Comparison of ENCODE assay signal across 8 mouse cellular contexts in the genomic region with DNA sequence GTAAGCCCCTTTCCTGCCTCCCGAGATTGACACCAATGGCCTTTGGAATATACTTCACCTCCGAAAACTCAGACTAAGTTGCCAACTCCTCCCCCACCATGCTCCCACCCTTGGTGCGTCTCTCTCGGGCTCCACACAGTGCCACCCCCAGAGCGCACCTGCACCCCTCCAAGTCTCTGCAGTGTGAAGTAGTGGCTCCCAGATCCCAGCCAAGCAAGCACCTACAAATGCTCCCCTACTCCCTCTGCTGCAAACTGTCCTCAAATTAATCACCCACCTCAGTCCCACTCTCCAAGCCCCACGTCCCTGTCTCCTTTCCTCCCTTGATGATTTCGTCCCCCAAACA. TPM values are rescaled to one million over a fixed set of nuclear protein-coding genes. Genes with fewer than 3 reads are reported as not detected.
DNase-seq lines count a peak whose midpoint lies in the region; ATAC-seq and TF ChIP-seq lines count a peak whose summit lies in the region.

No protein-coding gene starts in this region.

- peaks cover 9% of the 10 kb centered on the region; the same call in 1 of the 2 replicates for H3K4me1 ChIP-seq in lung, embryonic 15.5 days
- H3K4me1 ChIP-seq in forebrain, embryonic 12.5 days = peaks cover 12% of the 10 kb centered on the region
- H3K4me1 ChIP-seq in limb, embryonic 14.5 days (ENCODE audit: control insufficient read depth, insufficient read depth, low read length) = peaks cover 7% of the 10 kb centered on the region; the same call in 1 of the 2 replicates
- H3K4me1 ChIP-seq in neural tube, embryonic 15.5 days = peaks cover 9% of the 10 kb centered on the region

- H3K36me3 ChIP-seq in lung, embryonic 15.5 days = no peaks in the 10 kb centered on the region
- H3K36me3 ChIP-seq in forebrain, embryonic 12.5 days (replicated peaks) = no peaks in the 10 kb centered on the region
- no peaks in the 10 kb centered on the region for H3K36me3 ChIP-seq in limb, embryonic 14.5 days (ENCODE audit: control insufficient read depth, insufficient read depth, low read length)
- H3K36me3 ChIP-seq in neural tube, embryonic 15.5 days = no peaks in the 10 kb centered on the region

- H3K9me3 ChIP-seq in lung, embryonic 15.5 days = no peaks in the 10 kb centered on the region
- no peaks in the 10 kb centered on the region for H3K9me3 ChIP-seq in forebrain, embryonic 12.5 days
- no peaks in the 10 kb centered on the region for H3K9me3 ChIP-seq in limb, embryonic 14.5 days (ENCODE audit: control insufficient read depth, low read length)
- no peaks in the 10 kb centered on the region for H3K9me3 ChIP-seq in neural tube, embryonic 15.5 days (replicated peaks)

- H3K27me3 ChIP-seq in lung, embryonic 15.5 days = peaks cover 23% of the 10 kb centered on the region
- H3K27me3 ChIP-seq in forebrain, embryonic 12.5 days = peaks cover 27% of the 10 kb centered on the region
- H3K27me3 ChIP-seq in limb, embryonic 14.5 days (ENCODE audit: control insufficient read depth, insufficient read depth, low read length) = peaks cover 23% of the 10 kb centered on the region
- H3K27me3 ChIP-seq in neural tube, embryonic 15.5 days (replicated peaks) = peaks cover 17% of the 10 kb centered on the region

- H3K4me2 ChIP-seq in lung, embryonic 15.5 days = peak overlapping the region; percentile 88
- peak overlapping the region; percentile 100 for H3K4me2 ChIP-seq in forebrain, embryonic 12.5 days
- peak overlapping the region; percentile 100 for H3K4me2 ChIP-seq in limb, embryonic 14.5 days (replicated peaks; ENCODE audit: low read depth, low read length, severe bottlenecking)
- H3K4me2 ChIP-seq in neural tube, embryonic 15.5 days = peak overlapping the region; percentile 100

- WGBS in lung, embryonic 15.5 days = under 1% methylated on average over 7 of the region's 7 CpGs
- under 1% methylated on average over 7 of the region's 7 CpGs for WGBS in forebrain, embryonic 12.5 days
- 0% methylated on average over 7 of the region's 7 CpGs for WGBS in limb, embryonic 14.5 days
- WGBS in neural tube, embryonic 15.5 days = under 1% methylated on average over 7 of the region's 7 CpGs

- H3K4me3 ChIP-seq in lung, embryonic 15.5 days = peak overlapping the region; percentile 48
- H3K4me3 ChIP-seq in forebrain, embryonic 12.5 days (replicated peaks) = peak overlapping the region; percentile 62
- peak overlapping the region; percentile 58 for H3K4me3 ChIP-seq in limb, embryonic 14.5 days (replicated peaks; ENCODE audit: low read length)
- H3K4me3 ChIP-seq in neural tube, embryonic 15.5 days (replicated peaks) = peak overlapping the region; percentile 63

- peak; percentile 37 for ATAC-seq in cerebellum, adult (ENCODE audit: insufficient number of reproducible peaks, low FRiP score, low TSS enrichment)
- peak; percentile 43; the same call in 1 of the 2 replicates for ATAC-seq in lung, embryonic 15.5 days (ENCODE audit: borderline replicate concordance, extremely low read depth, low FRiP score, low TSS enrichment)
- peak; percentile 61 for ATAC-seq in forebrain, embryonic 12.5 days (ENCODE audit: low FRiP score)
- peak; percentile 12; the same call in 1 of the 2 replicates for ATAC-seq in limb, embryonic 14.5 days (ENCODE audit: low FRiP score, low read depth)
- ATAC-seq in neural tube, embryonic 15.5 days (ENCODE audit: low FRiP score) = peak; percentile 63; the same call in 1 of the 2 replicates

- DNase-seq in cerebellum, adult 8-10 months = no peak
- no peak for DNase-seq in lung, postnatal 14 days
- DNase-seq in limb, embryonic 14.5 days (ENCODE audit: low spot score) = no peak
- no peak for DNase-seq in urinary bladder, adult 18-20 months (ENCODE audit: low spot score in 2 of 2)

- no peak for TF ChIP-seq POLR2A in limb, embryonic 14.5 days (IDR thresholded peaks at IDR 0.05; ENCODE audit: borderline replicate concordance, extremely low read depth, insufficient read depth, insufficient read length)

- peak overlapping the region; percentile 14; the same call in 1 of the 2 replicates for H3K9ac ChIP-seq in lung, embryonic 15.5 days
- peak overlapping the region; percentile 65 for H3K9ac ChIP-seq in forebrain, embryonic 12.5 days
- no peak overlapping the region for H3K9ac ChIP-seq in limb, embryonic 14.5 days (ENCODE audit: low read depth, low read length, severe bottlenecking)
- peak overlapping the region; percentile 51 for H3K9ac ChIP-seq in neural tube, embryonic 15.5 days (replicated peaks)

- H3K27ac ChIP-seq in lung, embryonic 15.5 days = no peak overlapping the region
- H3K27ac ChIP-seq in forebrain, embryonic 12.5 days = no peak overlapping the region
- no peak overlapping the region for H3K27ac ChIP-seq in limb, embryonic 14.5 days (replicated peaks; ENCODE audit: low read depth, low read length)
- no peak overlapping the region for H3K27ac ChIP-seq in neural tube, embryonic 15.5 days (replicated peaks)

RNA-seq across cellular contexts. Expression of a gene that starts 0.7 kb away (rescaled TPM):
- polyA plus RNA-seq in lung, embryonic 15.5 days (2015; fragmentation: Nextera tagmentation; extraction: Ambion mirVana) = 1.4 and 1.6 TPM in 2 replicates
- polyA plus RNA-seq in forebrain, embryonic 12.5 days (2016; fragmentation: Nextera tagmentation; extraction: Ambion mirVana) = 0.23 and 1.1 TPM in 2 replicates
- polyA plus RNA-seq in limb, embryonic 14.5 days (2012; rRNA removed) = 0.03 and 0.04 TPM in 2 replicates
- polyA plus RNA-seq in limb, embryonic 14.5 days (2014; fragmentation: Nextera tagmentation; extraction: Ambion mirVana) = 0.04 and 0.21 TPM in 2 replicates
- 0.34 and 0.36 TPM in 2 replicates for polyA plus RNA-seq in neural tube, embryonic 15.5 days (2015; fragmentation: Nextera tagmentation; extraction: Ambion mirVana)

Comparison
In these comparisons a context has a peak if more than half of its experiments do, and no peak if none do; other contexts are left out.
1. ATAC-seq: peak in every context shown above with its lines; median percentile 63 in neural tube, embryonic 15.5 days; 61 in forebrain, embryonic 12.5 days; 43 in lung, embryonic 15.5 days; 37 in cerebellum, adult; 12 in limb, embryonic 14.5 days.